Mouse (Mus musculus) cerebellum, postnatal 10 days (tissue): ENCODE data around the gene D630045J12Rik.

ENCODE experiments used
- DNase-seq, 2 experiments: peaks; one replicate each; pipeline ENCODE4 v3.0.0; 2021; ENCODE audit warnings: mixed read lengths in 2 of 2

The D630045J12Rik gene

GRCm38 (mm10) chr6:38087242-38088026 is 166.4 kb downstream of the D630045J12Rik start:
- DNase-seq: no peak

- DNase-seq: no peak
These were observed 170.6 kb downstream of the D630045J12Rik start for GRCm38 (mm10) chr6:38083204-38083603.

DNA sequence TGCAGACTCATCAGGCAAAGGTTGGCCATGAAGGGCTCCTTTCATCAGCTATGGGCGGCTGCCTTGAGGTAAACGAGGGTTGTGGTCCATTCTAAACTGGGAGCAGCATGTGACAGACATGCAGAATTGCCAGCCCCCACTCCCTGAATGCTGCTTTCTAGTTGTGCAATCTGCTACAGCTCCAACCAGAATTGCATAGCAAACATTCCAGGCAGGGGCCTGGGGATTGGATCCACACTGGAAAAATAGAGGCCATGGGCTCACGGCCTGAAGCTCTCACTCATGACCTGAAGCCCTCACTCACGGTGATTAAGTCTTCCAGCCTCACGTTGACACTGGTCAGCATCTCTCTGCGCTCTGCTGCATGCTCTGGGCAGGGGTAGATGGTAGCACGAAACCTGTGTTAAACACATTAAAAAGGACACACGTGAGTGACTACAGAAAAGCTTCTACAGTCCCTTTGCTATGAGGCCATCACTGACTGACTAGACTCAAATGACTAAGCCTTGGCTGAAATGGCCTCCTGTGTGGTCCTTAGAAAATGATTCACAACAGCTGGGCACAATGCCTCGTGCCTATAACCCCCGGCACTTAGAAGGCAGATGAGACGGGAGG is 172.0 kb downstream of the D630045J12Rik start:
- no peak for DNase-seq

DNA sequence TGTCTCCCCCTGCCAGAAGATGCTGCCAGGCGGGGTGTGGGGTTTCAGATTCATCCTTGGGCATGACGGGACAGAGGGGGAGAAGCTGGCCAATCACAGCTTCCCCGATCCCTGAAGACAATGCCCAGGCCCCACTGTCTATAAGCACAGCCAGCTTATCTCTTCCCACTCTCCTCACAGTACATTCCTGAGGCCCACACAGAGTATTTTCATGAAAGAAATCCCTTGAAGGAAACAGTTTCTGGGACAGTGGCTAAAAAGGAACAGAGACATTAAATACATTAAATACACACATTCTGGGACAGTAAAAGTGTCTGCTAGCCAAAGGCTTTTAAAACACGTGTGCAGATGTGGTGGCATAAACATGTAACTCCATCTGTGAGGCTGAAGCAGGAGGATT is 173.4 kb downstream of the D630045J12Rik start:
- no peak for DNase-seq

DNA sequence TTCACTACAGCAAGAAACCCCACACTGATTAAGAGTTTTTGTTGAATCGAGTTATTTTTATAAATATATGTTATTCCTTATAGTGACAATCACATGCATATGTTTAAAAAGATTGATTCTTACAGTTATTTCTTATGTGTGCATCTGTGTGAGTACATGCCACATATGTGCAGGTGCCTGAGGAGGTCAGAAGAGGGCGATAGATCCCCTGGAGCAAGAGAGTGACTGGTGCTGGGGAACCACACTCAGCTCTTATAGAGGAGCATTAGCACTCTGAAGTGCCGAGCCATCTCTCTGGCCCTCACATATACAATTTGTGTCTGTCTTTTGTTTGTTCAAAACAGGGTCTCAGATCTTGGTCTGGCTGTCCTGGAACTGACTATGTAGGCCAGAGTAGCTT is 180.2 kb downstream of the D630045J12Rik start:
- DNase-seq: no peak
